Mouse (Mus musculus): ENCODE data around the gene Cnih4. TPM values are rescaled to one million over a fixed set of nuclear protein-coding genes. Genes with fewer than 3 reads are reported as not detected.

The Cnih4 gene
- polyA plus RNA-seq, 1 experiment = 119 TPM

- peaks cover 3% of the 10 kb centered on the region; the same call in 1 of the 2 replicates for H3K36me3 ChIP-seq (ENCODE audit: control insufficient read depth, insufficient read depth, low read length, poor library complexity, severe bottlenecking)
- H3K27ac ChIP-seq (ENCODE audit: insufficient read depth, low read length) = no peak overlapping the region
- H3K27me3 ChIP-seq (ENCODE audit: control insufficient read depth, insufficient read depth, low read length, poor library complexity, severe bottlenecking) = no peaks in the 10 kb centered on the region
- H3K9ac ChIP-seq (ENCODE audit: low read depth, poor library complexity, severe bottlenecking) = no peak overlapping the region
- H3K4me1 ChIP-seq (ENCODE audit: control insufficient read depth, insufficient read depth, low read length) = no peaks in the 10 kb centered on the region
- H3K4me3 ChIP-seq (ENCODE audit: low read depth, low read length) = no peak overlapping the region
- no peak for TF ChIP-seq EP300 (IDR thresholded peaks at IDR 0.05; ENCODE audit: insufficient read depth, low read depth, low read length)
- TF ChIP-seq POLR2A (IDR thresholded peaks at IDR 0.05; ENCODE audit: insufficient read depth, low read length) = no peak
- TF ChIP-seq CTCF (IDR thresholded peaks at IDR 0.05; ENCODE audit: low read depth, low read length) = no peak
- H3K9me3 ChIP-seq (replicated peaks; ENCODE audit: control insufficient read depth, insufficient read depth, low read length, poor library complexity, severe bottlenecking) = no peaks in the 10 kb centered on the region
Measured at GRCm38 (mm10) chr1:181150431-181150826, 5.9 kb downstream of the Cnih4 start.

GRCm38 (mm10) chr1:181150827-181151534 is 6.5 kb downstream of the Cnih4 start:
- H3K36me3 ChIP-seq (ENCODE audit: control insufficient read depth, insufficient read depth, low read length, poor library complexity, severe bottlenecking) = peaks cover 6% of the 10 kb centered on the region
- no peaks in the 10 kb centered on the region for H3K9me3 ChIP-seq (replicated peaks; ENCODE audit: control insufficient read depth, insufficient read depth, low read length, poor library complexity, severe bottlenecking)
- peak overlapping the region; percentile 97 for H3K9ac ChIP-seq (ENCODE audit: low read depth, poor library complexity, severe bottlenecking)
- H3K27me3 ChIP-seq (ENCODE audit: control insufficient read depth, insufficient read depth, low read length, poor library complexity, severe bottlenecking) = no peaks in the 10 kb centered on the region
- H3K27ac ChIP-seq (ENCODE audit: insufficient read depth, low read length) = no peak overlapping the region
- no peaks in the 10 kb centered on the region for H3K4me1 ChIP-seq (ENCODE audit: control insufficient read depth, insufficient read depth, low read length)
- peak; percentile 85 for TF ChIP-seq POLR2A (IDR thresholded peaks at IDR 0.05; ENCODE audit: insufficient read depth, low read length)
- TF ChIP-seq EP300 (IDR thresholded peaks at IDR 0.05; ENCODE audit: insufficient read depth, low read depth, low read length) = 0 out of 2 replicates have a peak, but pooled peaks have one; percentile 17
- TF ChIP-seq CTCF (IDR thresholded peaks at IDR 0.05; ENCODE audit: low read depth, low read length) = no peak
- H3K4me3 ChIP-seq (ENCODE audit: low read depth, low read length) = peak overlapping the region; percentile 76

GRCm38 (mm10) chr1:181151541-181151940 is 7.0 kb downstream of the Cnih4 start:
- Histone ChIP-seq H3K27ac (ENCODE audit: insufficient read depth, low read length) (no peak overlapping the region; the same call in 1 of the 2 replicates), H3K4me3 (ENCODE audit: low read depth, low read length) (no peak overlapping the region), H3K4me1 (ENCODE audit: control insufficient read depth, insufficient read depth, low read length) (no peaks in the 10 kb centered on the region), H3K27me3 (ENCODE audit: control insufficient read depth, insufficient read depth, low read length, poor library complexity, severe bottlenecking) (no peaks in the 10 kb centered on the region), H3K9me3 (replicated peaks; ENCODE audit: control insufficient read depth, insufficient read depth, low read length, poor library complexity, severe bottlenecking) (no peaks in the 10 kb centered on the region), H3K36me3 (ENCODE audit: control insufficient read depth, insufficient read depth, low read length, poor library complexity, severe bottlenecking) (peaks cover 8% of the 10 kb centered on the region), H3K9ac (ENCODE audit: low read depth, poor library complexity, severe bottlenecking) (peak overlapping the region; percentile 97)
- TF ChIP-seq CTCF (IDR thresholded peaks at IDR 0.05; ENCODE audit: low read depth, low read length) (no peak), POLR2A (IDR thresholded peaks at IDR 0.05; ENCODE audit: insufficient read depth, low read length) (no peak), EP300 (IDR thresholded peaks at IDR 0.05; ENCODE audit: insufficient read depth, low read depth, low read length) (no peak)

GRCm38 (mm10) chr1:181167816-181168215 is 23.3 kb downstream of the Cnih4 start:
- no peak overlapping the region for H3K4me3 ChIP-seq (ENCODE audit: low read depth, low read length)
- H3K9me3 ChIP-seq (replicated peaks; ENCODE audit: control insufficient read depth, insufficient read depth, low read length, poor library complexity, severe bottlenecking) = no peaks in the 10 kb centered on the region
- no peaks in the 10 kb centered on the region for H3K27me3 ChIP-seq (ENCODE audit: control insufficient read depth, insufficient read depth, low read length, poor library complexity, severe bottlenecking)
- no peak overlapping the region for H3K9ac ChIP-seq (ENCODE audit: low read depth, poor library complexity, severe bottlenecking)
- TF ChIP-seq POLR2A (IDR thresholded peaks at IDR 0.05; ENCODE audit: insufficient read depth, low read length) (no peak), EP300 (IDR thresholded peaks at IDR 0.05; ENCODE audit: insufficient read depth, low read depth, low read length) (no peak), CTCF (IDR thresholded peaks at IDR 0.05; ENCODE audit: low read depth, low read length) (no peak)
- peaks cover 7% of the 10 kb centered on the region for H3K4me1 ChIP-seq (ENCODE audit: control insufficient read depth, insufficient read depth, low read length)
- H3K36me3 ChIP-seq (ENCODE audit: control insufficient read depth, insufficient read depth, low read length, poor library complexity, severe bottlenecking) = peaks cover 38% of the 10 kb centered on the region
- H3K27ac ChIP-seq (ENCODE audit: insufficient read depth, low read length) = no peak overlapping the region

GRCm38 (mm10) chr1:181168377-181168776 is 23.9 kb downstream of the Cnih4 start:
- TF ChIP-seq EP300 (IDR thresholded peaks at IDR 0.05; ENCODE audit: insufficient read depth, low read depth, low read length) = no peak
- no peak for TF ChIP-seq POLR2A (IDR thresholded peaks at IDR 0.05; ENCODE audit: insufficient read depth, low read length)
- TF ChIP-seq CTCF (IDR thresholded peaks at IDR 0.05; ENCODE audit: low read depth, low read length) = no peak
- H3K36me3 ChIP-seq (ENCODE audit: control insufficient read depth, insufficient read depth, low read length, poor library complexity, severe bottlenecking) = peaks cover 36% of the 10 kb centered on the region
- no peak overlapping the region for H3K9ac ChIP-seq (ENCODE audit: low read depth, poor library complexity, severe bottlenecking)
- H3K4me3 ChIP-seq (ENCODE audit: low read depth, low read length) = no peak overlapping the region
- H3K27me3 ChIP-seq (ENCODE audit: control insufficient read depth, insufficient read depth, low read length, poor library complexity, severe bottlenecking) = no peaks in the 10 kb centered on the region
- peaks cover 4% of the 10 kb centered on the region for H3K4me1 ChIP-seq (ENCODE audit: control insufficient read depth, insufficient read depth, low read length)
- H3K9me3 ChIP-seq (replicated peaks; ENCODE audit: control insufficient read depth, insufficient read depth, low read length, poor library complexity, severe bottlenecking) = no peaks in the 10 kb centered on the region
- H3K27ac ChIP-seq (ENCODE audit: insufficient read depth, low read length) = no peak overlapping the region

- Histone ChIP-seq H3K4me1 (ENCODE audit: control insufficient read depth, insufficient read depth, low read length) (no peaks in the 10 kb centered on the region), H3K9me3 (replicated peaks; ENCODE audit: control insufficient read depth, insufficient read depth, low read length, poor library complexity, severe bottlenecking) (no peaks in the 10 kb centered on the region), H3K9ac (ENCODE audit: low read depth, poor library complexity, severe bottlenecking) (no peak overlapping the region), H3K27ac (ENCODE audit: insufficient read depth, low read length) (no peak overlapping the region), H3K4me3 (ENCODE audit: low read depth, low read length) (no peak overlapping the region), H3K27me3 (ENCODE audit: control insufficient read depth, insufficient read depth, low read length, poor library complexity, severe bottlenecking) (no peaks in the 10 kb centered on the region), H3K36me3 (ENCODE audit: control insufficient read depth, insufficient read depth, low read length, poor library complexity, severe bottlenecking) (peaks cover 28% of the 10 kb centered on the region)
- TF ChIP-seq CTCF (IDR thresholded peaks at IDR 0.05; ENCODE audit: low read depth, low read length) (no peak), POLR2A (IDR thresholded peaks at IDR 0.05; ENCODE audit: insufficient read depth, low read length) (no peak), EP300 (IDR thresholded peaks at IDR 0.05; ENCODE audit: insufficient read depth, low read depth, low read length) (no peak)
Measured at GRCm38 (mm10) chr1:181170210-181170609, 25.7 kb downstream of the Cnih4 start.

Measured in ES-Bruce4 (cell line).